Mouse (Mus musculus) c-Kit-positive CD71-positive TER-119-positive erythroid progenitor cells, embryonic 14.5 days (primary cell): Measurements from ENCODE around the gene Ak9.
"Not testable (repeated sequence)": the region's sequence is repeated elsewhere in the genome, so short reads cannot be mapped to it uniquely, and the experiment has no call there.

Source experiments
- DNase-seq: peaks from one replicate; pipeline ENCODE4 v3.0.0-alpha.2; 2013; ENCODE audit warnings: low spot score

The Ak9 gene

GRCm38 (mm10) chr10:41332533-41333043, 28.8 kb downstream of the Ak9 start:
- DNase-seq: no peak

DNA sequence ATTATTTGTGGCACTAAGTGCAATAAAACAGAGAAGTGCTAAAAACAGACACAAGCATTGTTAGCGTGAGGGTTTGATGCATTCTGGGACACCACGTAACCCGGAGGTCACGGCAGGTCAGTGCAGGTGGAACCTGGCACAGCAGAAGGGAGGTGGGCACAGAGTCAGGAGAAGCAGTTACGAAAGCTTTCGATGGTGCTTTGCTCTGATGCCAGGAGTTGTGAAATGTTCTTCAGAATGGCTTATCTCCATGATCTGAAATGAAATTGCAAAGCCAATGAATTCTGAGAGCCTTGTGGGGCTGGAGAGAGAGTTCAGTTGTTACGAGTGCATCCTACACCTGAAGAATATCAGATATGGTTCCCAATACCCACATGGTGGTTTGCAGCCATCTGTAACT, 37.6 kb downstream of the Ak9 start:
- no peak for DNase-seq

DNA sequence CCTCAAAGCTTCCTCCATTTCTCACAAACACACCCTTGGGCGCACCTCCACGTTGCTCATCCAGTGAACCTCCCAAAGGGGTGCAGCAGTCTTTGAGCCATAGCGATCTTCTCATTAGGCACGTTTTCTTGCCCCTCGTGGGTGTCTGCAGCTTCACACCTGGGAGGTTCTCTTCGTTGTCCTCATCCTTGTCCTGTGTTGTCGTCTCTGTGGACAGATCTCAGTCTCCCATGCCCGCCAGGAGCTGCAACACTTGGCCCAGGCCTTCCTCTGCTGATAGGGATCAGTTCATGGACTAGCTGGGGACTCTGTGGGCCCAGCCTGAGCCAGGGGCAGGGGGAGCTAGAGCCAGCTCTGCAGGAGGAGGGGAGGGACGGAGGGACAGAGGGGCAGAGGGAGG, 61.3 kb downstream of the Ak9 start:
- DNase-seq: no peak

- no peak for DNase-seq
These were observed 76.7 kb downstream of the Ak9 start for GRCm38 (mm10) chr10:41380466-41380865.

- DNase-seq: peak; percentile 13
These were observed 81.9 kb downstream of the Ak9 start for GRCm38 (mm10) chr10:41385506-41386221.

DNA sequence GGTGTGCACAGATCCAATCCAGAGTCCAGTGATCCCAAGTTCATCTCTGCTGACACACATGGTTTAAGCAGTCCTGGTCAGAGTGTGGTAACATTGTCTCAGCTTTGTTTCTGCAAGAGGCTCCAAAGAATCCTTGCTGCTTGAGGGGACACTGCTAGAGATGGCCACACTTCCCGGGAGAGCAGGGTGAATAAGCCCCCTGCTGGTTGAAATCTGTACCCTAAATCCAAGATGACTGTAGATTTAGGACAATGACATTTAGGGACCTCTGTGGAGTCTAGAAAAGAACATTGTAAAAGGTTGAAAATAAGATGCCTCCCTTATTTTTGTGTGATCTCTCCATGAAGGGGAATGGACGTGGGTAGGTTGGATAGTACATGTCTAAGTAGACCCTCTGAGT, 89.8 kb downstream of the Ak9 start:
- DNase-seq: no peak

GRCm38 (mm10) chr10:41401097-41401496, 97.3 kb downstream of the Ak9 start:
- no peak for DNase-seq

GRCm38 (mm10) chr10:41403364-41403763, 99.6 kb downstream of the Ak9 start:
- no peak for DNase-seq

- DNase-seq: no peak
These were observed 100.3 kb downstream of the Ak9 start for GRCm38 (mm10) chr10:41403893-41404612.

DNA sequence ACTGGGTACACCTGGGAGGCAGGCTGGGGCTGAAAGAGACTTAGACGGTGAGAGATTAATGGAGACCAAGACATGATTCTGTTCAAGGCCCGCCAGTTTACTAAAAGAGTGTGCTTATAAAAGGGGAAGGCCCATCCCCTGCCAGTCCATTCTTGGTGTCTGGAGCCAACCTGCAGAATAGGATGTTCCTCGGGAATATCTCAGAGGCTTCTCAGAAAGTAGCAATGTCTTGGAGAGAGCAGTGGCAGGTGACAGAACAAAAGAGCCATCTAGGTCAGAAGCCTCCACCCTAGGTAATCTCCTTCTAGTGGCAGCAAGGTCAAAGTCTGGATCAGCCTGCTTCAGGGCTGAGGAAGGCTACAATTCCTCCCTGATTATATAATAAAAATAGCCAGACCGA, 106.4 kb downstream of the Ak9 start:
- DNase-seq: not testable (repeated sequence)

- DNase-seq: not testable (repeated sequence)
These were observed 107.0 kb downstream of the Ak9 start for GRCm38 (mm10) chr10:41410821-41411220.

DNA sequence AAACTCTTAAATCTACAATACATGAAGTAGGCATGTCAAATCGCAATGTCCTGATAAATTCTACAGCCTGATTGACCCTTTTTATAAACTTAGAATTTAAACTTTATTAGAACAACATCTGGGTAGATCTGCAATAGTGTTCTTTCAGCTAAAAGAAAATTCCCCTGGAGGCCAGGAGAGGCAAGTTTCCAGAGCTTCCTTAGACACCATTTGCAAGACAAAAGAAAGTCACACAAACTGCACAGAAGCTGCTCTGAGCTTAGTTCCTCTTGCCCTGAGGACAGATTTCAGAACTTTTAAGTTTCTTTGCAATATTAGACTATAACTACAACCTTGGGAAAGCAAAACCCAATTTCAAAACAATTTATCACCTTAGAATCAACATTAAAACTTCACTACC, 109.7 kb downstream of the Ak9 start:
- DNase-seq: not testable (repeated sequence)

GRCm38 (mm10) chr10:41415368-41415767, 111.6 kb downstream of the Ak9 start:
- not testable (repeated sequence) for DNase-seq

GRCm38 (mm10) chr10:41420496-41421200, 116.9 kb downstream of the Ak9 start:
- no peak for DNase-seq

- DNase-seq: no peak
These were observed 119.9 kb downstream of the Ak9 start for GRCm38 (mm10) chr10:41423681-41424080.

DNA sequence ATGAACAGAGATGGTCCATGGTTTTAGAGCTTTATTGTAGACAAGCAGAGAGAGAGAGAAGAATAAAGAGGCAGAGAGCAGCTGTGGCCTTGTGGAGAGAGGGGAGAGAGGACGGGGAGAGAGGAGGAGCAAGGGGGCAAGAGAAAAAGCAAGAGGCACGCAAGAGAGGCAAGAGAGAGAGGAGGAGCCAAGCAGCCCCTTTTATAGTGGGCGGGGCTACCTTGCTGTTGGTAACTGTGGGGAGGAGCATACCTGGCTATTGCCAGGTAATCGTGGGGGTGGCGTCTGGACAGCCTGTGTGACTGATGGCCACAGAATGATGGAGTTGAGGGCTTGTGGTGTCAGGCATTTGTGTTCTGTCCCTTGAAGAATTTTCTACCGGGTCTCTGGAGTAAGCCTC, 122.6 kb downstream of the Ak9 start:
- no peak for DNase-seq

GRCm38 (mm10) chr10:41434624-41435023, 130.8 kb downstream of the Ak9 start:
- no peak for DNase-seq

GRCm38 (mm10) chr10:41435141-41435540, 131.4 kb downstream of the Ak9 start:
- no peak for DNase-seq

- DNase-seq: peak; percentile 20
These were observed 144.4 kb downstream of the Ak9 start for GRCm38 (mm10) chr10:41448216-41448615.

DNA sequence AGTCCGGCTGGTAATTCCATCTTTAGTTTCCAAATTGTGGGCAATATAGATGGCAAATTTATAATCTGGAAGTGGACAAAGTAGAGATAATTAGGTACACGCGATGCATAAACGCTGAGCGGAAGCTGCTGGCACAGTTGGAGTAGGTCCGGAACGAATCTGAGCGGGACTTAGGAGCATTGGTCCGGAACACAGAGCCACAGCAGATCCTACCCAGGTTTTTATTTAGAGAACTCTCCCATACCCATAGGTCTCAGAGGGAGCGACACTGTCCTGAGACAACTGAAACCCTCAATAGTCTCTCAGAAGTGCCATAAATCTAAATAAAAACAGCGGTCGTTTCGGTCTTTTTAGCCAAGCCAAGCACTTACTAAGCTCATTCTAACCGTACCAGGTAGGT, 145.9 kb downstream of the Ak9 start:
- DNase-seq: no peak

DNA sequence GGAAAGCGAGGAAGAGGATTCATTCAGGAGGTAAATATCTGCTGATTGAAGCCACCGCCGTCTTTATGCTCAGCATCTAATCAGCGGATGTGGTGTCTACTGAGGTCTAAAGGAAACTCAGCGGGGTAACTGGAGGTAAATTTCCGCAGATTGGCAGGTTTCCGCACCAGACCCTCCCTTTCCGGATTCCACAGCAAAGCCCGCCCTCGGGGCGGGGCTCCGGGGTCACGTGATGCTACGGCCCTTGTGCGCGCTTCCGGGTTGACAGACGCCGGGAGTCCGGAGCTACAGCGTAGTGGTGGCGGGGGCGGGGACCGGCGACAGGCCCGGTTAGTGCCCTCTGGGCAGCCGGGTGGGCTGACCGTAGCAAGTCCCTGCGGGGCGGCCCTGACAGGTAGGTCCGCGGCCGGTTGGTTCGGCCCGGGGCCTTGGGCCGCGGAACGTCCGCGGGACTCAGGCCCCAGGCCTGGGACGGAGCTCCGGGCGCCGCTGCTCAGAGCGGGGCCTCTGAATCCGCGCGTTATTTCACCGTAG, 146.4 kb downstream of the Ak9 start, which contains the start of gene Zbtb24:
Gene Zbtb24 (plus strand): TSS at position 247 of the 534 bp plus-strand sequence.
- DNase-seq: peak; percentile 98

DNA sequence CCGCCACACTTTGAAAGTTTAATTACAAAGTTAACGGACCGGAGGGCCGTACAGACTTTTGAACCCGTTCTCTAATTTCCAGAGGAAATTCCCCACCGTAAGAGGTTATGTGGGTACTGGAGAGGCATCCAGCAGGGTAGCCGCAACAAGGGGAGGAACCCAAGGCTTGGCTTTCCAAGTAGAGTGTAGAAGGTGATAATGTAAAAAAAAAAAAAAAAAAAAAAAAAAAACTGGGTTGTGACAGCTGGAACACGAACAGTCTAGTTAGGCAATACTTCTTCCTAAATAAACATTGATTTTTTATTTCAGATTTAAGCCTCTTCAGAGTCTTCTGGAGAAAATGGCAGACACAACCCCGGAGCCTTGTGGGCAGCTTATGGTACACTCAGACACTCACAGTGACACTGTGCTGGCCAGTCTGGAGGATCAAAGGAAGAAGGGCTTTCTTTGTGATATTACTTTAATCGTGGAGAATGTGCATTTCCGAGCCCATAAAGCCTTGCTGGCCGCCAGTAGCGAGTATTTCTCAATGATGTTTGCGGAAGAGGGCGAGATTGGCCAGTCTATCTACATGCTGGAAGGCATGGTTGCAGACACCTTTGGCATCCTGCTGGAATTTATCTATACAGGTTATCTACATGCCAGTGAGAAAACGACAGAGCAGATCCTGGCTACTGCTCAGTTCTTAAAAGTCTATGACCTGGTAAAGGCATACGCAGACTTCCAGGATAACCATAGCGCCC, 147.2 kb downstream of the Ak9 start:
- DNase-seq: no peak
